Mouse (Mus musculus) liver, embryonic 13.5 days (tissue): ENCODE results near the gene Rassf7. TPM values are rescaled to one million over a fixed set of nuclear protein-coding genes. Genes with fewer than 3 reads are reported as not detected.

Experiments
- ATAC-seq: fragments of 200-750 bp; cut with Nextera tagmentation; 2 replicates; pipeline ENCODE4 v1.8.0; 2017; ENCODE audit warnings: low read depth, mild to moderate bottlenecking, moderate number of reproducible peaks, moderate library complexity
- DNase-seq: peaks from one replicate; pipeline ENCODE4 v3.0.0; 2022
- H3K27ac ChIP-seq: fragments of 300-500 bp; sonication (generic); 2 replicates; pipeline ENCODE4 v1.5.1; 2015; ENCODE audit warnings: moderate library complexity, mild to moderate bottlenecking, inconsistent platforms
- H3K27me3 ChIP-seq: fragments of 300-500 bp; sonication (generic); 2 replicates; pipeline ENCODE4 v1.6.1; 2015; ENCODE audit warnings: mild to moderate bottlenecking, inconsistent platforms
- H3K36me3 ChIP-seq: fragments of 300-500 bp; sonication (generic); 2 replicates; pipeline ENCODE4 v1.6.1; 2015; ENCODE audit warnings: mild to moderate bottlenecking, inconsistent platforms
- H3K4me1 ChIP-seq: fragments of 300-500 bp; sonication (generic); replicated peaks from 2 replicates; pipeline ENCODE4 v1.6.1; 2015; ENCODE audit warnings: inconsistent platforms
- H3K4me2 ChIP-seq: fragments of 300-500 bp; sonication (generic); 2 replicates; pipeline ENCODE4 v1.6.1; 2015; ENCODE audit warnings: inconsistent platforms, mild to moderate bottlenecking, moderate library complexity
- H3K4me3 ChIP-seq: fragments of 300-500 bp; sonication (generic); replicated peaks from 2 replicates; pipeline ENCODE4 v1.5.1; 2015; ENCODE audit warnings: mild to moderate bottlenecking, inconsistent platforms
- H3K9ac ChIP-seq: fragments of 300-500 bp; sonication (generic); 2 replicates; pipeline ENCODE4 v1.6.1; 2015; ENCODE audit warnings: mild to moderate bottlenecking, inconsistent platforms
- H3K9me3 ChIP-seq: fragments of 300-500 bp; sonication (generic); replicated peaks from 2 replicates; pipeline ENCODE4 v1.6.1; 2016; ENCODE audit warnings: inconsistent platforms
- WGBS: fragments of 180-500 bp; shearing (Covaris S2); methylation state at CpG from one replicate; pipeline ENCODE4 v1.1.7; 2015; ENCODE audit not compliant: insufficient replicate concordance; 5-methylcytosine and 5-hydroxymethylcytosine counted together
- polyA plus RNA-seq: library from polyadenylated mRNA; unstranded; fragments of >200 nt; fragmentation: Nextera tagmentation; extraction: Ambion mirVana; gene quantifications from 2 replicates; pipeline ENCODE4 v1.2.1, GENCODE M21; 2015

Gene Rassf7
- polyA plus RNA-seq, 1 experiment from 2014 or later = 23.9 TPM

DNA sequence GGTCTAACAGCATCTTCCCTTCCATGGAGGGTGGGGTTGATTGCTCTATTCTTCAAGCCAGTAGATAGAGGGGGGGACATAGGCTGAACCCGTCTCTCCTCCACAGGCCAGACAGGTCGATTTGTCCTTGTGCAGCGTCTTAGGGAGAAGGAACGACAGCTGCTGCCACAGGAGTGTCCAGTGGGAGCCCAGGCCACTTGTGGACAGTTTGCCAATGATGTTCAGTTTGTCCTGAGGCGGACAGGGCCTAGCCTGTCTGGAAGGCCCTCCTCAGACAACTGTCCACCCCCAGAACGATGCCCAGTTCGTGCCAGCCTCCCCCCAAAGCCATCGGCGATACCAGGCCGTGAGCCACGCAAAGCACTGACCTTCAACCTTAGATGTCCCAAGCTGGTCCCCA, 1.2 kb downstream of the Rassf7 start:
- peak overlapping the region; percentile 100 for H3K4me2 ChIP-seq
- 82% methylated on average over 11 of the region's 11 CpGs for WGBS
- H3K36me3 ChIP-seq = peaks cover 31% of the 10 kb centered on the region
- DNase-seq (no peak), ATAC-seq (no peak)
- peak overlapping the region; percentile 90 for H3K9ac ChIP-seq
- H3K4me1 ChIP-seq = peaks cover 92% of the 10 kb centered on the region
- peak overlapping the region; percentile 91 for H3K27ac ChIP-seq
- H3K9me3 ChIP-seq = no peaks in the 10 kb centered on the region
- H3K27me3 ChIP-seq = no peaks in the 10 kb centered on the region
- H3K4me3 ChIP-seq = peak overlapping the region; percentile 82

DNA sequence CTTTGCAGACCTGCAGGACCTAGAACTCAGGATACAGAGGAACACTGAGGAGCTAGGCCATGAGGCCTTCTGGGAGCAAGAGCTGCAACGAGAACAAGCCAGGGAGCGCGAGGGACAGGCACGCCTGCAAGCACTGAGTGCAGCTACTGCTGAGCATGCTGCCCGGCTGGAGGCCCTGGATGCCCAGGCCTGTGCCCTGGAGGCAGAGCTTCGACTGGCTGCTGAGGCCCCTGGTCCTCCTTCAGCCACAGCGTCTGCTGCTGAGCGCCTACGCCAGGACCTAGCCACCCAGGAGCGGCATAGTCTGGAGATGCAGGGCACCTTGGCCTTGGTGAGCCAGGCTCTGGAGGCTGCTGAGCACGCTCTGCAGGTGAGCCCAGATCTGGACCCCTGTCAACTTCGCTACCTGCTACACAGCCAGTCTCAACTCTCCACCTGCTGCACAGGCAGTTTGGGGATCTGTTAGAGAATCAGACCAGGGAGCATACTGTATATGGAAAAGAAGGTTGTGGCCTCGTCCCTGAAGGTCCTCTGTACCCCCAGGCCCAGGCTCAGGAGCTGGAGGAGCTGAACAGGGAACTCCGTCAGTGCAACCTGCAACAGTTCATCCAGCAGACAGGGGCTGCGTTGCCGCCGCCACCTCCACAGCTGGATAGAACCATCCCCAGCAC, 1.8 kb downstream of the Rassf7 start:
- H3K4me3 ChIP-seq = peak overlapping the region; percentile 82
- 90% methylated on average over 17 of the region's 17 CpGs for WGBS
- peak overlapping the region; percentile 89 for H3K27ac ChIP-seq
- DNase-seq = no peak
- H3K4me1 ChIP-seq = peaks cover 92% of the 10 kb centered on the region
- no peak for ATAC-seq
- no peaks in the 10 kb centered on the region for H3K27me3 ChIP-seq
- H3K9me3 ChIP-seq = no peaks in the 10 kb centered on the region
- H3K4me2 ChIP-seq = peak overlapping the region; percentile 100
- H3K9ac ChIP-seq = peak overlapping the region; percentile 90
- peaks cover 31% of the 10 kb centered on the region for H3K36me3 ChIP-seq

DNA sequence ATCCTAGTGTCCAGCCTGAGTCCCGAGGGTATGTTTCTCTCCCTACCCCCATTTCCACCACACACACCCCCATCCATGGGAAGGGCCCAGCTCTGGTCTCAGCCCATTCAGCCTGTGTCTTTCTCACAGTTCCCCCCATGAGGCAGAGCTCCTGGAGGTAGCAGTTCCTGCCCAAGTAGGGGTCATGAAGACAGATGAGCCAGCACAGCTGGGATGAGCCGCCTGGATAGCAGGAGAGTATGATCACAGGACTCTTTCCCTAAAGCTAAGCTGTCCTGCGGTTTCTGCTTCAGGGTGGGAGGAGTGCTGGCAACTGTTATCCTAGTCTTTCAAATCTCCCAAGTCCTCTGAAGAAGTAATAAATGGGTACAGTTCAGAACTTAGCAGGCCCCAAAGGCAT, 2.5 kb downstream of the Rassf7 start:
- H3K27ac ChIP-seq = peak overlapping the region; percentile 89
- H3K9ac ChIP-seq = peak overlapping the region; percentile 90
- H3K9me3 ChIP-seq = no peaks in the 10 kb centered on the region
- ATAC-seq (no peak), DNase-seq (no peak)
- 0 out of 2 replicates have a peak overlapping the region, but pooled peaks have one; percentile 13 for H3K4me2 ChIP-seq
- no peak overlapping the region; the same call in 1 of the 2 replicates for H3K4me3 ChIP-seq
- peaks cover 92% of the 10 kb centered on the region for H3K4me1 ChIP-seq
- 83% methylated on average over 3 of the region's 3 CpGs for WGBS
- peaks cover 31% of the 10 kb centered on the region for H3K36me3 ChIP-seq
- no peaks in the 10 kb centered on the region for H3K27me3 ChIP-seq

DNA sequence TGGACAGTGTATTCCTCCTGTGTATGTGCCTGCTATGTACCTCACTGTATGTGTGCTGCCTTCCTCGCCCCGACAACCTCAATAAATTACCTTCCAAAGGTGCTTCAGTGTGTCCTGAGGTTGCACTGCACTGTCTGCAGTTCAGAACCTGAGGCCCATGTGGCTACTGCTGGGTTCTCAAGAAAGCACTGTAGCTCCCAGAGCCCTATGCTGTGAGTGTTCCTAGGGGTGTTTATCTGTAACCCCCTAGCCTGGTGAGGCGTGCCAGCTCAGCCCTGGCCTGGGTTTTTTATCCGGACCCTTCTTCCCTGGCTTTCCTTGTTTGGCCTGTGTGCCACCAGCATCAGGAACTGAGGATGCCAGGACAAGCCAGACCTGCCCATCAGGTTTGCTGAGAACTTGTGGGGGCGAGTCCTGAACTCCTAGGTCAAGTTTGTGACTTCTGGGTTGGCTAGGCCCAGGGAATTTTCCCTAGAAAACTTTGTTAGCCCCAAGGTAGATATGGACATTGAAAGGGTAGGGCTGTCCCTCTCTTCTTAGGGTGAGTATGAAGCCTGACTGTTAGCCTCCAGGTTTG, 3.0 kb downstream of the Rassf7 start:
- Histone ChIP-seq H3K9ac (peak overlapping the region; percentile 90), H3K4me3 (no peak overlapping the region), H3K27me3 (no peaks in the 10 kb centered on the region), H3K4me2 (no peak overlapping the region), H3K4me1 (peaks cover 89% of the 10 kb centered on the region), H3K36me3 (peaks cover 31% of the 10 kb centered on the region), H3K27ac (peak overlapping the region; percentile 89), H3K9me3 (no peaks in the 10 kb centered on the region)
- WGBS = 80% methylated on average over 5 of the region's 5 CpGs
- ATAC-seq (no peak), DNase-seq (no peak)

DNA sequence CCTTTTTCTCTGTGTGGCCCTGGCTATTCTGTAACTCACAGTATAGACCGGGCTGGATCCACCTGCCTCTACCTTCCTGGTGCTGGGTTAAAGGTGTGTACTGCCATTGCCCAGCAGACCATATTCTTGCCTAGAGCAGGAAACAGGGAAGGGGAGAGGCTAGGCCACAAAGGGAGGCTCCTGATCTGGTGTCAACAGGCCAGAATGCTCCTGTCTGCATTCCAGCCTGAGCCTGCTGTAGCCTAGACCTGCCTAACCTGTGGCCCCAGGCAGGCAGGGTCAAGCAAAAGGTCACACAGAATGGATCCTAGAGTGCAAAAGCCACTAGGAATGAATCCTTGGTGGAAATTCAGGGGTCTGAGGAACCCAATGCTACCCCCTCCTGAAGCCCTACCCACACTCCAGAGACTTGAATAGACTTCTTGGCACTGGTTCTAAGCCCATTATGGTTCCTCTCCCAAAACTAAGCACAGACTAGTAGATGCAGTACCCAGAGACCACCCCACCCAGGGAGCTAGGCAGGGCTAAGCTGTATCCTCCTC, 4.0 kb downstream of the Rassf7 start:
- H3K27me3 ChIP-seq = no peaks in the 10 kb centered on the region
- DNase-seq = no peak
- no peak for ATAC-seq
- H3K9ac ChIP-seq = peak overlapping the region; percentile 39
- peaks cover 31% of the 10 kb centered on the region for H3K36me3 ChIP-seq
- peak overlapping the region; percentile 89 for H3K27ac ChIP-seq
- 93% methylated on average over 1 of the region's 1 CpGs for WGBS
- H3K4me1 ChIP-seq = peaks cover 80% of the 10 kb centered on the region
- H3K9me3 ChIP-seq = no peaks in the 10 kb centered on the region
- H3K4me3 ChIP-seq = no peak overlapping the region
- H3K4me2 ChIP-seq = peak overlapping the region; percentile 99; the same call in 1 of the 2 replicates

DNA sequence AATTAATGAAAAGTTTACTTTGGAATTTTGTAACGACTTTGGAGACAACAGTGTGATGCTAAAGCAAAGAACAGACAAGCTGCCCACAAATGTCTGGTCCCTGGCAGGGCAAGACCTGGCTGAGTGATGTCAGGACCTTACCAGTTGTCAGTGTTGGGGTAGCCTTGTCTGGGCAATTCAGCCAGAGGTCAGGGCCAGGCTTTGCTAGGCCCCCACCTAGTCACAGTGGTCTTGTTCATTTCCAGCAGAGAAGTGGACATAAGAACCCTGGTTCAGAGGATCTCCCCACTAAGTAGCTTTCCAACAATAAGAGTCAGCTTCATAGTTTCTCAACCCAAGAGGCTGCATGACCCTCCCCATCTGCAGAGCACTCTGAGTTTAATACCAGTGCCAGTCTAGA, 4.7 kb downstream of the Rassf7 start:
- no peaks in the 10 kb centered on the region for H3K9me3 ChIP-seq
- H3K36me3 ChIP-seq = peaks cover 31% of the 10 kb centered on the region
- ATAC-seq (no peak), DNase-seq (no peak)
- peak overlapping the region; percentile 99 for H3K4me2 ChIP-seq
- peak overlapping the region; percentile 89 for H3K27ac ChIP-seq
- no peaks in the 10 kb centered on the region for H3K27me3 ChIP-seq
- peaks cover 72% of the 10 kb centered on the region for H3K4me1 ChIP-seq
- H3K9ac ChIP-seq = peak overlapping the region; percentile 95
- 75% methylated on average over 1 of the region's 1 CpGs for WGBS
- peak overlapping the region; percentile 78 for H3K4me3 ChIP-seq

DNA sequence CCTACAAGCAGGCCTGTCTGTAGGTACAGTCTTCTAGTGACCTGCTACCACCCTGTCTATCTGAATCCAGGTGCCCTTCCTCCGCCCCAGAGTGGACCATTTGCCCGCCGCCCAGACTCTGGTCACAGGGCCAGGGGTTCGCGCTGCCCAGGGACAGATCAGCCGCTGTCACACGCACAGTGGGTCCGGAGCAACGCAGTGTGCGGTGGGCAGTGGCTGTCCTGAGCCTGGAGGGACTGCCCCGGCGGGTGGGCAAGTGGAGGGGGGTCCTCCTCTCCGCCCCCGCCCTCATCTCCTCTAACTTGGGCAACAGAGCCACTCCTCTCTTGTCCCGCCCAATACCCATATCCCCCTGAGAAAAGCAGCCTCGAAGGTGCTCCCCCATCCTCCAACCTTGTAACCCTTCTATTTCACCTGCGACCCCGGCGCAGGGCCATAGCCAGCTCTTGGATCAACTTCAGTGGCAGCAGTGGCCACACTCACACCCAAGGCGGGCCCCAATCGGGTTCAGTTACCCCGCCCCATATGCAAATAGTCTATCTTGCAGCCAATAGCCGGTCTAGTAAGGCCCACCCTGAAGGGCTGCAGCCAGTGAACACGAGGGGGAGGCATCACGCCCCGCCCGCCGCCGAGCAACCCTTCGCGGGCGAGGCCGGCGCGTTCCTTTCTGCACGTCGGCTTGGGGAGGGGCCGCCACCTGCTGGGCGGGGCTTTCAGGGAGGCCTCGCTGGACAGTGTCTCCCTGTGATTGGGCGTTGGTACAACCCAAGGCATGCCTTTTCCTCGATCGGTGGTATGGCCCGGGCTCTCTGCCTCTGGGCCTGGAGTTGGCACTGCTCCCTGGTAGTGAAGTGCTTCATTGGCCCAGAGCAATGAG, 5.8 kb downstream of the Rassf7 start:
- 9% methylated on average over 44 of the region's 44 CpGs for WGBS
- Histone ChIP-seq H3K36me3 (peaks cover 31% of the 10 kb centered on the region), H3K4me3 (peak overlapping the region; percentile 78), H3K9me3 (no peaks in the 10 kb centered on the region; the same call in 1 of the 2 replicates), H3K4me2 (peak overlapping the region; percentile 99), H3K4me1 (peaks cover 65% of the 10 kb centered on the region), H3K9ac (peak overlapping the region; percentile 95), H3K27ac (peak overlapping the region; percentile 89), H3K27me3 (no peaks in the 10 kb centered on the region)
- DNase-seq = peak; percentile 100
- ATAC-seq = peak; percentile 96

DNA sequence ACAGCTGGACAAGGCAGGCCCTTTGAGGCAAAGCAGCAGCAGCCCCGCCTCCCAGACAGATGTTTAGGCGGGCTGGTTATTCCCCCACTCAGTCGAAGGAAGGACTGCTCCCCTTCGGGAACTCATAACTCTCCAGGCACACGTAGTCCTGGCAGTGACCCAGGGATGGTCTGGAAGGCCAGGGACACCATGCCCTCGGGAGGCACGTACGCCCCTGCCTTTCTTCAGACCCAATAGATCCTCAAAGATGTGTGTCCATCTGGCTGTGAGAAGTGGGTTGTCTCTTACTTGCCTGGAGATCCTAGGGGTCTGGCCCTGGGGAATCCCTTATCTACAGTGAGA, 6.4 kb downstream of the Rassf7 start:
- Histone ChIP-seq H3K4me1 (peaks cover 59% of the 10 kb centered on the region), H3K9ac (peak overlapping the region; percentile 74)

DNA sequence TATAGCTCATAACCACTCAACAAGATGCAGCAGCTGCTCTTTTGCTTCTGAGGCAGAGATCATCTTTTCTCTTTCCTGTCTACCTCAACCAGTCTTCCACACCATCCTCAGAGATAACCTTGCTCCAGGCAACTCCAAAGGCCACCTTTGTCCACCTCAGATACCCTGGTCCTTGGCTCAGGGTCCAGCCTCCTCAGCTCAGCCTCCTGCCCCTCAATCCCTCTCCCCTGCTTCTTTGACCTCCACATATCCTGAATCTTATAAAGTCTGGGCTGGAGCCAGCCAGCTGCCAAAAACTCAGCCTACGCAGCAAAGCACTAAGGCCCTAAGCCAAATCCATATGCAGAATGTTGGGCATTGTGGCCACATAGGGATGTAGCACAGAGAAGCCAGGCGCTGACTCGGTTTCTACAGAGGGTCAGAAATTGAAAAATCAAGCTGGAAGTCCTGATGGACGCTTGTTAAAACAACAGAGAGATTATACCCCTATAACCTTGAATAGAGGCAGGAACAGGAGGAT, 7.1 kb downstream of the Rassf7 start:
- Histone ChIP-seq H3K4me1 (peaks cover 54% of the 10 kb centered on the region), H3K4me3 (peak overlapping the region; percentile 50), H3K27ac (peak overlapping the region; percentile 88), H3K9me3 (no peaks in the 10 kb centered on the region; the same call in 1 of the 2 replicates), H3K9ac (peak overlapping the region; percentile 74), H3K27me3 (no peaks in the 10 kb centered on the region), H3K4me2 (peak overlapping the region; percentile 99), H3K36me3 (peaks cover 24% of the 10 kb centered on the region)
- no peak for ATAC-seq
- DNase-seq = no peak
- WGBS = 86% methylated on average over 4 of the region's 4 CpGs

More for the DNA sequence above, 6.4 kb downstream of the Rassf7 start:
- Histone ChIP-seq H3K9me3 (no peaks in the 10 kb centered on the region; the same call in 1 of the 2 replicates), H3K27me3 (no peaks in the 10 kb centered on the region), H3K27ac (peak overlapping the region; percentile 88), H3K4me3 (peak overlapping the region; percentile 50), H3K4me2 (peak overlapping the region; percentile 99), H3K36me3 (peaks cover 30% of the 10 kb centered on the region)
- no peak for ATAC-seq
- no peak for DNase-seq
- 14% methylated on average over 8 of the region's 8 CpGs for WGBS

DNA sequence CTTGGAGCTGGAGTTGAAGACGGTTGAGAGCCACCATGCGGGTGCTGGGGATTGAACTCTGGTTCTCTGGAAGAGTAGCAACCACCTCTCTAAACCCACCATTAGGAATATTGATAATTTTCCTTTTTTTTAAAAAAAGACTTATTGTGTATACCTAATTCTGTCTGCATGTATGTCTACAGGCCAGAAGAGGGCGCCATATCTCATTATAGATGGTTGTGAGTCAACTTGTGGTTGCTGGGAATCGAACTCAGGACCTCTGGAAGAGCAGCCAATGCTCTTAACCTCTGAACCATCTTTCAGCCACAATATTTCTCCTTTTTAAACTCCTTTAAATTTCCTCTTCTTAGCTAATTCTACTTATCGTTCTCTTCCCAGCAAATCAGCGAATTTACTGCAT, 10.9 kb downstream of the Rassf7 start:
- H3K4me3 ChIP-seq = no peak overlapping the region
- no peak for DNase-seq
- peaks cover 13% of the 10 kb centered on the region for H3K36me3 ChIP-seq
- no peak overlapping the region for H3K4me2 ChIP-seq
- no peaks in the 10 kb centered on the region for H3K27me3 ChIP-seq
- WGBS = 81% methylated on average over 6 of the region's 6 CpGs
- H3K27ac ChIP-seq = no peak overlapping the region
- no peak overlapping the region for H3K9ac ChIP-seq
- H3K9me3 ChIP-seq = no peaks in the 10 kb centered on the region; the same call in 1 of the 2 replicates
- ATAC-seq = no peak
- peaks cover 41% of the 10 kb centered on the region for H3K4me1 ChIP-seq
